Mouse (Mus musculus) lung, embryonic 14.5 days (tissue): ENCODE results near the gene Inava. TPM values are rescaled to one million over a fixed set of nuclear protein-coding genes. Genes with fewer than 3 reads are reported as not detected.

Experiments
- ATAC-seq: fragments of 200-750 bp; cut with Nextera tagmentation; 2 replicates; pipeline ENCODE4 v1.8.0; 2017; ENCODE audit warnings: mild to moderate bottlenecking, moderate TSS enrichment, moderate library complexity; ENCODE audit not compliant: insufficient read depth
- DNase-seq: peaks from one replicate; pipeline ENCODE4 v3.0.0-alpha.2; 2015
- H3K27ac ChIP-seq: fragments of 300-500 bp; sonication (generic); 2 replicates; pipeline ENCODE4 v1.5.1; 2014; ENCODE audit warnings: low read depth, mild to moderate bottlenecking, moderate library complexity
- H3K27me3 ChIP-seq: fragments of 300-500 bp; sonication (generic); 2 replicates; pipeline ENCODE4 v1.6.1; 2014; ENCODE audit warnings: low read length, control low read depth; ENCODE audit not compliant: insufficient read depth
- H3K36me3 ChIP-seq: fragments of 300-500 bp; sonication (generic); 2 replicates; pipeline ENCODE4 v1.6.1; 2014; ENCODE audit warnings: control low read depth; ENCODE audit not compliant: insufficient read depth
- H3K4me1 ChIP-seq: fragments of 300-500 bp; sonication (generic); 2 replicates; pipeline ENCODE4 v1.6.1; 2014; ENCODE audit warnings: antibody characterized with exemption, control low read depth; ENCODE audit not compliant: insufficient read depth
- H3K4me2 ChIP-seq: fragments of 300-500 bp; sonication (generic); 2 replicates; pipeline ENCODE4 v1.6.1; 2014; ENCODE audit warnings: mild to moderate bottlenecking
- H3K4me3 ChIP-seq: fragments of 300-500 bp; sonication (generic); 2 replicates; pipeline ENCODE4 v1.5.1; 2014; ENCODE audit warnings: low read depth, low read length
- H3K9ac ChIP-seq: fragments of 300-500 bp; sonication (generic); 2 replicates; pipeline ENCODE4 v1.6.1; 2014
- H3K9me3 ChIP-seq: fragments of 300-500 bp; sonication (generic); 2 replicates; pipeline ENCODE4 v1.6.1; 2016; ENCODE audit warnings: low read depth, low read length, control low read depth
- CTCF ChIP-seq: IDR thresholded peaks from 2 replicates; pipeline ENCODE4 v1.5.1; 2016; ENCODE audit warnings: antibody characterized with exemption, low read depth
- WGBS: fragments of 180-500 bp; shearing (Covaris S2); extraction: QIAGEN DNeasy Blood & Tissue Kit; methylation state at CpG from one replicate; pipeline ENCODE4 v1.1.7; 2014; 5-methylcytosine and 5-hydroxymethylcytosine counted together
- polyA plus RNA-seq: library from polyadenylated mRNA; unstranded; fragments of >200 nt; fragmentation: Nextera tagmentation; extraction: Ambion mirVana; gene quantifications from 2 replicates; pipeline ENCODE4 v1.2.1, GENCODE M21; 2014

The Inava gene
- 15.1 and 15.9 TPM in 2 replicates for polyA plus RNA-seq

DNA sequence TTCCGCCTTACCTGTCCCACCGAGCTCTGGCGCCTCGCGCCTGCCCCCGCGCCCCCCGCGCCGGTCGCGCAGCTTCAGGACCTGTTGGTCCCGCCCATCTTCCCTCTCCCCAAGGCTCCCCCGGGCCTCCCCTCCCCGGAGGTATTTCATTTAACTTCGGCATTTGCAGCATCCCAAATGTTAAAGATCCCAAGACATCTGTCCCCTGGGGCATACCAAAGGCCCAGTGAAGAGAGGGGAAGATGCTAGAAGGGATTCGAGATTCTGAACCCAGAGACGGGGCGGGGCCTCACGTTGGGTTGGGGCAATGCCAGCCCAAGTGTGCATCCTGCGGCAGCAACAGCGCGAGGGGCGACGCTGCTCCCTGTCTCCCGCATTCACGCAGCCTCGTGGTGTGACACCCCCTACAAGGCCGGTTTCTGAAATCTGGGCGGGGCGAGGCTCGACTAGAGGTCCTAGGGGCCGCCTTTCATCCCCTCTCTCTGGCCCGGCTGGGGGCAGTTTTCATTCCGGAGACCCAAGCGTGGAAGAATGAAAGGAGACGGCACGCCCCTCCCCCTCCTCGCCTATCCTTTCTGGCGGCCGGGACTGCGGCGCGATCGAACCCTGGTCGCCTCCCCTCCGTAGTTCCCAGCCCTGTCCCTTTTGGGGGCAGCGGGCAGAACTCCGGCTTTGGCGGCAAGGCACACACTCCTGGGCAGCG is at the start of gene Inava:
Gene Inava (minus strand): TSS at position 373 of the 703 bp plus-strand sequence.
- ATAC-seq (peak; percentile 85), DNase-seq (peak; percentile 91)
- H3K4me1 ChIP-seq = peaks cover 11% of the 10 kb centered on the region
- TF ChIP-seq CTCF = no peak
- H3K9me3 ChIP-seq = no peaks in the 10 kb centered on the region
- H3K4me2 ChIP-seq = peak within 1 kb of the TSS; percentile 76
- no peaks in the 10 kb centered on the region for H3K36me3 ChIP-seq
- H3K27me3 ChIP-seq = no peaks in the 10 kb centered on the region
- H3K27ac ChIP-seq = peak within 1 kb of the TSS; percentile 77; the same call in 1 of the 2 replicates
- peak within 1 kb of the TSS; percentile 58 for H3K4me3 ChIP-seq
- peak within 1 kb of the TSS; percentile 70 for H3K9ac ChIP-seq
- WGBS = 2% methylated on average over 51 of the region's 51 CpGs

DNA sequence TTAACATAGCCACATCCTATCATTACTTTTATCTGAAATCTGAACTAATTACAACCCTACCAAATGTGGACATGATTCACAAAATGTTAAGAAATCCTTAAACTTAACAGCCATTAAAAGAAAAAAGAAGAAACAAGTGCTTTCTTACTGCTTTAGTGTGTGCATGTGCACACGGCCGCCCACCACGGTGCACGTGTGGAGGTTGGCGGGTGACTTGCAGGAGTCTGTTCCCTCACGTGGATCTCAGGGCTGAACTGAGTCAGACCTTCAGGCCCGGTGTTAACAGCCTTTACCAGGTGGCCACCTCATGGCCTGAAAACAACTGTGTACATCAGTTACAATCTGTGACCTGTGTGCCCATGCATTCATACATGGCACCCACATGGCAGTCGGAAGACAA is 43.3 kb upstream of the Inava start:
- H3K9me3 ChIP-seq = no peaks in the 10 kb centered on the region
- H3K4me3 ChIP-seq = no peak overlapping the region
- no peak overlapping the region for H3K27ac ChIP-seq
- H3K4me2 ChIP-seq = no peak overlapping the region
- H3K4me1 ChIP-seq = no peaks in the 10 kb centered on the region
- H3K27me3 ChIP-seq = no peaks in the 10 kb centered on the region
- ATAC-seq (no peak), DNase-seq (no peak)
- 91% methylated on average over 8 of the region's 8 CpGs for WGBS
- H3K36me3 ChIP-seq = peaks cover 90% of the 10 kb centered on the region
- no peak for TF ChIP-seq CTCF
- no peak overlapping the region for H3K9ac ChIP-seq

DNA sequence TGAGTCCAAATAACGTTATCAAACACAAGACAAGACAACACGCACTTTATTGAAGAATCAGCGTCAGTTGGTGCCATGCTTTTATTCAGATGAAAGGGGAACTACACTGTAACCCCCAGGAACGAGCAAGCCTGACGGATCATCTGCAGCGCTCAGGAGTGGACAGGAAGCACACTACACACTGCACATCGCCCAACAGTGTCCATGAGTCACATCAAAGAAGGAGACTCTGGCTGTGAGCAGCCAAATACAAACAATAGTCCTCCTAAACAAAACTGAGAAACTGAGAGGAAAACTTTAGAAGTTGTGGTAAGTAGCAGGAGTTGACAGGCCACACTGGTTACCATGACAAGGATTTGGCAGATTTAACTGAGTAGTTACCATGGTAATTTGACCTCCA is 34.2 kb upstream of the Inava start:
- no peak for TF ChIP-seq CTCF
- ATAC-seq (peak; percentile 84), DNase-seq (peak; percentile 67)
- H3K27ac ChIP-seq = no peak overlapping the region
- peaks cover 39% of the 10 kb centered on the region for H3K36me3 ChIP-seq
- no peak overlapping the region for H3K4me3 ChIP-seq
- peaks cover 1% of the 10 kb centered on the region; the same call in 1 of the 2 replicates for H3K27me3 ChIP-seq
- H3K9ac ChIP-seq = no peak overlapping the region
- no peak overlapping the region for H3K4me2 ChIP-seq
- H3K4me1 ChIP-seq = no peaks in the 10 kb centered on the region
- WGBS = 46% methylated on average over 7 of the region's 7 CpGs
- no peaks in the 10 kb centered on the region for H3K9me3 ChIP-seq

DNA sequence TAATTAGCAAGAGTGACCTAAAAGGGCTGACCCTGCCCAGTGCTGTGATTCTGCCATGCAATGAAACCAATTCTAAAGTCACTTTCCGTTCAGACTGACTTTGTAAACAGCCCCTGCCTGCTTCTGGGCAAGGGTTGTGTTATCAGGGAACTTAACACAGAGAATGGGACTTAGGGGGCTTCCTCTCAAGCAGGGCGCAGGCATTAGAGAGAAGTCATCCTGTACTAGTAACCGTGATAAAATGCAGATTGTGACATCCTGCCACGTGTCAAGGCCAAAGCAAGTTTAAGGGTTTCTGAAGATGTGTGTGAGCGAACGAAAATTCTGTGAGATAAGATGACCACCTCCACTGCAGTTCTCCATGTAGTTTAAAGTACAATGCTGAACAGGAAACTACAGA is 32.1 kb upstream of the Inava start:
- no peak for ATAC-seq
- WGBS = 37% methylated on average over 6 of the region's 6 CpGs
- H3K9me3 ChIP-seq = no peaks in the 10 kb centered on the region

DNA sequence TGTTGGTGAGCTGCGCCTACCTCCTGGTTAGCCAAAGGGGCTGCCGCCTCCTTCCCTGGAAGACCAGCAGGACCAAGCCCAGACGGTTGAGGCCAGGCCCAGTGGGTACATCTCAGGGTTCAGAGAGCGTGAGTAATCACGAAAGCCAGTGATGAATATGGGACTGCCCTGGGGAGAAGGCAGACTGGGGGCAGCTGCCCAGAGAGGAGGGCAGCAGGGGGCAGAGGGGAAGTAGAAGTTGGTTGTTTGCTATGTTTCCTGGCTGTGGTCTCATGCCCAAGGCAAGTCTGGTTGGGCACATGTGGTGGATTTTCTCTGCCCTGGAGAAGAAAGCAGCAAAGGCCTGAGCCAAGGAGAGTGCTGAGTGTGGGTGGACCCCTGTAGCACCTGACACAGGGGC is 29.3 kb upstream of the Inava start:
- TF ChIP-seq CTCF = no peak
- Histone ChIP-seq H3K4me3 (no peak overlapping the region), H3K9me3 (no peaks in the 10 kb centered on the region), H3K9ac (no peak overlapping the region), H3K27ac (no peak overlapping the region), H3K4me1 (no peaks in the 10 kb centered on the region), H3K27me3 (peaks cover 45% of the 10 kb centered on the region), H3K36me3 (0 out of 2 replicates have a peak, but pooled peaks cover 2% of the 10 kb centered on the region), H3K4me2 (no peak overlapping the region)
- ATAC-seq (no peak), DNase-seq (no peak)
- WGBS = 79% methylated on average over 5 of the region's 5 CpGs

More for the DNA sequence above, 32.1 kb upstream of the Inava start:
- DNase-seq = no peak
- Histone ChIP-seq H3K27ac (no peak overlapping the region), H3K9ac (no peak overlapping the region), H3K4me1 (no peaks in the 10 kb centered on the region), H3K4me3 (no peak overlapping the region), H3K4me2 (no peak overlapping the region), H3K36me3 (peaks cover 18% of the 10 kb centered on the region; the same call in 1 of the 2 replicates), H3K27me3 (peaks cover 18% of the 10 kb centered on the region)
- no peak for TF ChIP-seq CTCF

DNA sequence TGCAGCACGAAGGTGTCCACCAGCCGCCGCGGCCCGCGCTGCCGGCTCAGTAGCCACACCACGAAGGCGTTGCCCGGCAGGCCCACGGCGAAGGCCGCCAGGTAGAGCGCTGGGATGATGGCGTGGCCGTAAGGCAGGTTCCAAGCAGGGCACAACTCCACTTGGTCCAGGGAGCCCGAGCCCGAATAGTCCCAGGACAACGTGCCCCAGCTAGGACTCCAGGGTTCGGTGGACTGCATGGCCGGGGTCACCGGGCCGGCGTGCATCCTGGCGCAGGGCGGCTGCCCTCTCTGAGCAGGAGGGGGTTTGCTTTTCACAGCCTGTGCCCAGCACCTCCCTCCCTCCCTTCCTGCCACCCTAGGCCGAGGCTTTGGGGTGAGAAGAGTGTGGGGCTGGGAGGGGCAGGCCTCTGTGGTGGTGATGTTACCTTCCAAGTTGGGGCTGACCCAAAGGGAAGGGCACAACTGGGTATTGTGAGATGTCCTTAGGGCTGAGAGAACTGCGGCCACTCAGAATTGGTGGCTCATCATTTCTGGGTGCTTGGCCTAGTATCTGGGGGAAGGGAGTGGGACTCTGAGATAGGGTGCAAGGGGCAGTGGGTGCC is 26.7 kb upstream of the Inava start, which contains the start of gene Gpr25:
Gene Gpr25 (minus strand): TSS at position 239 of the 604 bp plus-strand sequence.
- Histone ChIP-seq H3K4me1 (no peaks in the 10 kb centered on the region), H3K27ac (no peak within 1 kb of the TSS), H3K36me3 (no peaks in the 10 kb centered on the region), H3K9ac (peak within 1 kb of the TSS; percentile 46), H3K4me3 (peak within 1 kb of the TSS; percentile 51), H3K27me3 (peaks cover 65% of the 10 kb centered on the region), H3K4me2 (peak within 1 kb of the TSS; percentile 94), H3K9me3 (no peaks in the 10 kb centered on the region)
- DNase-seq (no peak), ATAC-seq (peak; percentile 22; the same call in 1 of the 2 replicates)
- TF ChIP-seq CTCF = no peak
- 10% methylated on average over 28 of the region's 28 CpGs for WGBS
